Mouse (Mus musculus) limb, embryonic 12.5 days (tissue): ENCODE measurements around the gene Gli2. TPM values are rescaled to one million over a fixed set of nuclear protein-coding genes. Genes with fewer than 3 reads are reported as not detected.

ENCODE experiments used
- ATAC-seq: fragments of 200-750 bp; cut with Nextera tagmentation; 2 replicates; pipeline ENCODE4 v1.8.0; 2017; ENCODE audit warnings: low read depth, moderate TSS enrichment; ENCODE audit not compliant: insufficient number of reproducible peaks, insufficient read depth, low FRiP score, low TSS enrichment
- H3K27ac ChIP-seq: fragments of 300-500 bp; sonication (generic); 2 replicates; pipeline ENCODE4 v1.5.1; 2016; ENCODE audit warnings: mild to moderate bottlenecking, moderate library complexity
- H3K27me3 ChIP-seq: fragments of 300-500 bp; sonication (generic); 2 replicates; pipeline ENCODE4 v1.6.1; 2016; ENCODE audit warnings: mild to moderate bottlenecking, moderate library complexity
- H3K36me3 ChIP-seq: fragments of 300-500 bp; sonication (generic); 2 replicates; pipeline ENCODE4 v1.6.1; 2016; ENCODE audit warnings: mild to moderate bottlenecking, moderate library complexity
- H3K4me1 ChIP-seq: fragments of 300-500 bp; sonication (generic); replicated peaks from 2 replicates; pipeline ENCODE4 v1.6.1; 2016
- H3K4me2 ChIP-seq: fragments of 300-500 bp; sonication (generic); 2 replicates; pipeline ENCODE4 v1.6.1; 2016; ENCODE audit warnings: mild to moderate bottlenecking, moderate library complexity
- H3K4me3 ChIP-seq: fragments of 300-500 bp; sonication (generic); replicated peaks from 2 replicates; pipeline ENCODE4 v1.5.1; 2016; ENCODE audit warnings: mild to moderate bottlenecking
- H3K9ac ChIP-seq: fragments of 300-500 bp; sonication (generic); replicated peaks from 2 replicates; pipeline ENCODE4 v1.6.1; 2016; ENCODE audit warnings: mild to moderate bottlenecking, moderate library complexity
- H3K9me3 ChIP-seq: fragments of 300-500 bp; sonication (generic); 2 replicates; pipeline ENCODE4 v1.6.1; 2016; ENCODE audit warnings: mild to moderate bottlenecking, moderate library complexity
- WGBS: fragments of 180-500 bp; shearing (Covaris S2); methylation state at CpG from one replicate; pipeline ENCODE4 v1.1.7; 2016; 5-methylcytosine and 5-hydroxymethylcytosine counted together
- polyA plus RNA-seq: library from polyadenylated mRNA; unstranded; fragments of >200 nt; fragmentation: Nextera tagmentation; extraction: Ambion mirVana; gene quantifications from 2 replicates; pipeline ENCODE4 v1.2.1, GENCODE M21; 2016

Gene Gli2
- polyA plus RNA-seq, 1 experiment from 2014 or later, result 14.2 TPM

DNA sequence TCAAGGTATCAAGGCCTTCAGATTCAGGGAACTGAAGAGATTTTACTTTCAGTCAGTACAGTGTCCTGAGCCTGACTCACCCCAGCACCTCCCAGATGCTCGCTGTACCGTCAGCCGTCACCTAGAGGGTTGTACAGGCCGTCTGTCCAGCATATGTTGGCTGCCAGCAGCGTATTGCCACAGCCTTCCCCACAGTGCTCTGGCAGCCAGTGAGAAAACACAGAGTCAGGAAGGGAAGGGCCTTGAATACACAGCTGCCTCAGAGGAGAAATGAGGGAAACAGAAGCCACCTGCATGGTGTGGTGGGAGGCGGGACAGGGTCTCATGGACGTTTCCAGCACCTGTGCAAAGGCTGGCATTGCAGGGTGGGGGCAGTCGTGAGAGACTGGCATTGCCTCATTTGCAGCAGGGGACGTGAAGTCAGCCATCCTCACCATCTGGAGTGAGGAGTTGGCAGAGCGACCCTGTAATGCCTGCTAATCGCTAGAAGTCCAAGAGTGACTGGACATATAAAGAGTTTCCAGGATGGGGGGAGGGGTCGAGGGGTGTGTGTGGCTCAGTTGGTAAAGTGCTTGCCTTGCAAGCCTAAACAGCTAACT is 136.8 kb downstream of the Gli2 start:
- H3K4me3 ChIP-seq, result no peak overlapping the region
- H3K27me3 ChIP-seq, result no peaks in the 10 kb centered on the region
- WGBS, result 20% methylated on average over 12 of the region's 12 CpGs
- H3K9ac ChIP-seq, result no peak overlapping the region
- H3K4me1 ChIP-seq, result peaks cover 72% of the 10 kb centered on the region
- H3K4me2 ChIP-seq, result no peak overlapping the region
- H3K9me3 ChIP-seq, result 0 out of 2 replicates have a peak, but pooled peaks cover 6% of the 10 kb centered on the region
- no peak for ATAC-seq
- peak overlapping the region; percentile 42 for H3K27ac ChIP-seq
- 0 out of 2 replicates have a peak, but pooled peaks cover 10% of the 10 kb centered on the region for H3K36me3 ChIP-seq

DNA sequence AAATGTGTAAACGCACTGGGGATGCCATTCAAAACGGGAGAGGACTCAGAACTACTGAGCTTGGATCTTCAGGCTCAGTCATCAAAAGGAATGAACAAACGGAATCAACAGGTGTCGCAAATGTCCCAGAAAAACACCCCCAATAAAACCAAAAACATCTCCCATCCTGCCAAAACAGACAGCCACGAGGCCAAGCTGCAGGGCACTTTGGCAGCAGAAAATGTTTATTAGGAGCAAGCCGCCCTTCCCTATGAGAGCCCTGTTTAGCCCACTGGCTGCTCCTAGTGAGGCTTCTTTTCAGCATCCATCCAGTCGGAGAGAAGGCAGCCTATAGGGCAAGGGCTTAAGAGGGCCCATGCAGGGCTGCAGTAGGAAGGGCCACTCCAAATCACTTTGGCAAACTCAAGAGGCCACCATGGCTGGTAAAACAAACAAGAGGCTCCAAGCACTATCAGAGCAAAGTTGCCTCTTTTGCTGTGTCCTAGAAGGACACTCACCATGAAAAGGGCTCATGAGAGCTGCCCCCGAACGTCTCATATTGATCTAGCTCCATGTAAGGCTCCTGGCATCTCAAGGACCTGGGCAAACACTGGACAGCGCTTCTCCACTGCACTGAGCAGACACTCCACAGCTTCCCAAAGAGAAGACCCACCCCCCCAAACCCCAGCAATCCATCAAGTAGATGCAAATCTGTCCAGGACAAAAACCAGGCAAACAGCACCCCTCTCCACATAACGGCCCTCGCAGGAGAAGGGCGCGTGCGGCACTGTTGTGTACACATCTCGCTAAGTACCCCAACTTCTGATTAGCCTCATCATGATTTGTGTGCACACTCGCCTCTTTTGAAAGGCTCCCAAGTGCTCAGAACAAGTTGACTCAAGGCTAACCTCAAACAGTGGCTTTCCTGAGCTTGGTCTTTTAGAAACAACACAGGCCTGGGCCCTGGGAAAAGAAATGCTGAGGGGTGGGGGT is 139.7 kb downstream of the Gli2 start:
- no peak overlapping the region for H3K9ac ChIP-seq
- 0 out of 2 replicates have a peak, but pooled peaks cover 3% of the 10 kb centered on the region for H3K36me3 ChIP-seq
- no peaks in the 10 kb centered on the region for H3K27me3 ChIP-seq
- H3K9me3 ChIP-seq, result no peaks in the 10 kb centered on the region
- H3K4me3 ChIP-seq, result no peak overlapping the region
- ATAC-seq, result no peak
- no peak overlapping the region for H3K4me2 ChIP-seq
- 46% methylated on average over 17 of the region's 17 CpGs for WGBS
- H3K4me1 ChIP-seq, result peaks cover 89% of the 10 kb centered on the region
- peak overlapping the region; percentile 35; the same call in 1 of the 2 replicates for H3K27ac ChIP-seq

DNA sequence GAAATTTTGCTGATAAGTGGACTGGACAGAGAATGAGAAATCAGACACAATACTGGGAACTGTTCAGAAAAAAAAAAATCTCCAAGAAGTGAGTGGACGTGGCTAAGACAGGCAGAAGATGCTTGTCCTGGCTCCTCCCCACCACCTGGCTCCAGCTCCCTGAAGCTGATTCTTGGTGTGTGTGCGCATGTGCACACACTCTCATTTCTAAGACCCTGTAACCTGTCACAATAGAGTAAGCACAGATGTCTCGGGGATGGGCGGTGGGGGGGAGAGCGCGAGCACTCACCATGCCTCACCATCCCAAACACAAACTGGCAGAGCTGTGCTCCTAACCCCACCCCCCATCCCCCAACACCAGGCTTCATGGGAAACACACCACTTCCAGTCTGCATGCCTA is 140.5 kb downstream of the Gli2 start:
- no peaks in the 10 kb centered on the region for H3K27me3 ChIP-seq
- H3K9ac ChIP-seq, result no peak overlapping the region
- H3K27ac ChIP-seq, result peak overlapping the region; percentile 35; the same call in 1 of the 2 replicates
- ATAC-seq, result no peak
- H3K4me2 ChIP-seq, result no peak overlapping the region
- no peaks in the 10 kb centered on the region for H3K9me3 ChIP-seq
- H3K4me1 ChIP-seq, result peaks cover 89% of the 10 kb centered on the region
- no peak overlapping the region for H3K4me3 ChIP-seq
- peaks cover 3% of the 10 kb centered on the region; the same call in 1 of the 2 replicates for H3K36me3 ChIP-seq
- WGBS, result 41% methylated on average over 6 of the region's 6 CpGs

- H3K9me3 ChIP-seq, result no peaks in the 10 kb centered on the region
- no peaks in the 10 kb centered on the region for H3K27me3 ChIP-seq
- H3K4me2 ChIP-seq, result no peak overlapping the region
- no peak for ATAC-seq
- no peak overlapping the region for H3K4me3 ChIP-seq
- H3K36me3 ChIP-seq, result peaks cover 7% of the 10 kb centered on the region; the same call in 1 of the 2 replicates
- no peak overlapping the region for H3K27ac ChIP-seq
- H3K9ac ChIP-seq, result no peak overlapping the region
- WGBS, result 48% methylated on average over 3 of the region's 3 CpGs
- peaks cover 86% of the 10 kb centered on the region for H3K4me1 ChIP-seq
These were observed 142.0 kb downstream of the Gli2 start for GRCm38 (mm10) chr1:118911427-118911727.

- H3K9me3 ChIP-seq, result no peaks in the 10 kb centered on the region
- no peaks in the 10 kb centered on the region for H3K27me3 ChIP-seq
- no peak overlapping the region for H3K27ac ChIP-seq
- no peak overlapping the region for H3K9ac ChIP-seq
- H3K4me2 ChIP-seq, result no peak overlapping the region
- no peak for ATAC-seq
- peaks cover 86% of the 10 kb centered on the region for H3K4me1 ChIP-seq
- H3K4me3 ChIP-seq, result no peak overlapping the region
- H3K36me3 ChIP-seq, result peaks cover 7% of the 10 kb centered on the region; the same call in 1 of the 2 replicates
- WGBS, result 42% methylated on average over 13 of the region's 13 CpGs
These were observed 142.6 kb downstream of the Gli2 start for GRCm38 (mm10) chr1:118910693-118911426.

DNA sequence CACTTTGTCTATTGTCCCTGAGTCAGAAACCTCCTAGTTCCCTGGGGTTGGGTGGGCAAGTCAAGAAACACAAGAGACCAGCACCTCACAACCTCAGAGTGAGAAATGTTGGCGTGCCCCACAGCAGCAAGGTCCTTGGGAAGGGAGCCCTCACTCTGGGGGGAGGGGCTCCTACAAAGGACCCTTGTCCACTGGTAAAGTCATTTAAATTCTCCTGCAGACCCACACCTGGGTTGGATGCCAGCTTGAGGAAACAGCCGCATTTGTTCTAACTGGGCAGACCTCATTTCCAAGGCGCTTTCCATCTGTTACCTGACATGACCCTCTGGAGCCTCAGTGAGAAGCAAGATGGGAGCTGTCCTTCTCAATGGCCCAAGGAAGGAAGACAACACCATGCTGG is 144.4 kb downstream of the Gli2 start:
- no peak overlapping the region for H3K9ac ChIP-seq
- H3K9me3 ChIP-seq, result no peaks in the 10 kb centered on the region
- no peak overlapping the region for H3K4me3 ChIP-seq
- H3K36me3 ChIP-seq, result peaks cover 3% of the 10 kb centered on the region; the same call in 1 of the 2 replicates
- WGBS, result 76% methylated on average over 3 of the region's 3 CpGs
- peaks cover 97% of the 10 kb centered on the region for H3K4me1 ChIP-seq
- H3K27me3 ChIP-seq, result no peaks in the 10 kb centered on the region
- no peak overlapping the region for H3K4me2 ChIP-seq
- peak overlapping the region; percentile 45; the same call in 1 of the 2 replicates for H3K27ac ChIP-seq
- no peak for ATAC-seq

- H3K9me3 ChIP-seq, result no peaks in the 10 kb centered on the region
- no peaks in the 10 kb centered on the region for H3K27me3 ChIP-seq
- no peak overlapping the region for H3K9ac ChIP-seq
- no peak overlapping the region for H3K4me2 ChIP-seq
- no peak for ATAC-seq
- H3K4me1 ChIP-seq, result peaks cover 97% of the 10 kb centered on the region
- WGBS, result 77% methylated on average over 9 of the region's 9 CpGs
- H3K27ac ChIP-seq, result no peak overlapping the region
- H3K4me3 ChIP-seq, result no peak overlapping the region
- peaks cover 3% of the 10 kb centered on the region; the same call in 1 of the 2 replicates for H3K36me3 ChIP-seq
These were observed 145.8 kb downstream of the Gli2 start for GRCm38 (mm10) chr1:118907574-118907973.

GRCm38 (mm10) chr1:118905319-118905718 is 148.1 kb downstream of the Gli2 start:
- ATAC-seq, result no peak
- H3K27me3 ChIP-seq, result no peaks in the 10 kb centered on the region
- H3K9ac ChIP-seq, result no peak overlapping the region
- H3K36me3 ChIP-seq, result peaks cover 3% of the 10 kb centered on the region; the same call in 1 of the 2 replicates
- no peaks in the 10 kb centered on the region for H3K9me3 ChIP-seq
- no peak overlapping the region for H3K4me2 ChIP-seq
- WGBS, result 22% methylated on average over 5 of the region's 5 CpGs
- peak overlapping the region; percentile 80 for H3K27ac ChIP-seq
- H3K4me1 ChIP-seq, result peaks cover 97% of the 10 kb centered on the region
- no peak overlapping the region for H3K4me3 ChIP-seq

DNA sequence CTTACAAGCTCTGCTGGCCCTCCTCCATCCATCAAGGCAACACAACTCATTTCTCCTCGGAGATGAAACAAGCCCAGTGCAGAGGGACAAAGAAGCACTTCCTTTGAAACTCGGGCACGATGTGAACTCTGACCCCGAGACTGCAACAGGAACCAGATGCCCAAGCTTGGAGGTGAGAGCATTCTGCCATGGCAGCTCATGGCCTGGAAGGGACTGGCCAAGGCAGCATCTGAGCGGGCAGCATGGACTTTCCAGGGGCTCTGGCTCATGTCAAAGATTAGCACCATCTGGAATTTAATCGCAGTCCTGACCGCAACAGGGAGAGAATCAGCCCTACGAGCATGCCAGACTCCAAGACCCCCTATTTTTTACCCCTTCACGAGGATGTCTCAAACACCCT is 148.5 kb downstream of the Gli2 start:
- Histone ChIP-seq H3K4me2 (no peak overlapping the region), H3K27me3 (no peaks in the 10 kb centered on the region), H3K9me3 (no peaks in the 10 kb centered on the region), H3K4me1 (peaks cover 97% of the 10 kb centered on the region), H3K36me3 (peaks cover 3% of the 10 kb centered on the region; the same call in 1 of the 2 replicates), H3K4me3 (no peak overlapping the region), H3K9ac (no peak overlapping the region), H3K27ac (peak overlapping the region; percentile 80)
- ATAC-seq, result no peak
- WGBS, result 13% methylated on average over 9 of the region's 9 CpGs

DNA sequence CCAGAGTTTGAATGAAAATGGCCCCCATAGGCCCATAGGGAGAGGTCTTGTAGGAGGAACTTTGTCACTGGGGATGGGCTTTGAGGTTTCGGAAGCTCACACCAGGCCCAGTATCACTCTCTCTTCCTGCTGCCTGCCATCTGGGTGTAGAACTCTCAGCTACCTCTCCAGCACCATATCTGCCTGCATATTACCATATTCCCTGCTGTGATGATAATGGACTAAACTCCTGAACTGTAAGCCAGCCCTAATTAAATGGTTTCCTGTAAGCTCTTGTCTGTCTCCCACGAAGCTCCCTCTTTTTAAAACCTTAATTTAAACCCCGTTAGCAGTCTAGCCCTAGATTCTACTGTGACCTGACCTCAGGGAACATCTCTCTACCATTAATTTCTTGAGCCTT is 149.0 kb downstream of the Gli2 start:
- Histone ChIP-seq H3K9me3 (no peaks in the 10 kb centered on the region), H3K27me3 (no peaks in the 10 kb centered on the region), H3K4me1 (peaks cover 97% of the 10 kb centered on the region), H3K4me3 (no peak overlapping the region), H3K4me2 (no peak overlapping the region), H3K27ac (peak overlapping the region; percentile 80), H3K36me3 (peaks cover 3% of the 10 kb centered on the region; the same call in 1 of the 2 replicates), H3K9ac (no peak overlapping the region)
- WGBS, result 28% methylated on average over 3 of the region's 3 CpGs
- ATAC-seq, result no peak

DNA sequence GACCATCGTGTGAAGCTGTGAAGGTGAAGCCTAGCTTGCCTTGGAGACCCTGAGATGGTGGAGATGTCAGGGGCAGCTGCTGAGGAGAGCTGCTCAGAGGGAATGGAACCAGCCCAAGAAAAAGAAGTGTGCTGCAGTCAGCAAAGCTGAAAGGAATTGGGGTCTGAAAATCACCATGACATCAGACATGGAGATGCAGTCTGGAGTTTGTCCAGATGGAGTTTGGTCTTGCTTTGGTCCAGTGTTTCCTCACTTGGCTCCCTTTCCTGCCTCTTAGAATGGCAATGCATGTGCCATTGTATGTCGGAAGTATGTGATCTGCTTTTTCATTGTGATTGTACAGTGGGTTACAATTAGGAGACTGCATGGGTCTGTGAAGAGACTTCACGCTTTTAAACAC is 149.7 kb downstream of the Gli2 start:
- no peak for ATAC-seq
- no peak overlapping the region for H3K27ac ChIP-seq
- no peak overlapping the region for H3K9ac ChIP-seq
- no peaks in the 10 kb centered on the region for H3K27me3 ChIP-seq
- no peaks in the 10 kb centered on the region for H3K9me3 ChIP-seq
- no peak overlapping the region for H3K4me3 ChIP-seq
- H3K4me2 ChIP-seq, result no peak overlapping the region
- peaks cover 3% of the 10 kb centered on the region; the same call in 1 of the 2 replicates for H3K36me3 ChIP-seq
- peaks cover 96% of the 10 kb centered on the region for H3K4me1 ChIP-seq
- 83% methylated on average over 3 of the region's 3 CpGs for WGBS
